Mouse (Mus musculus) T-helper 17 cell (primary cell): ENCODE data around the gene Ryr2.
"Not testable (repeated sequence)": the region's sequence is repeated elsewhere in the genome, so short reads cannot be mapped to it uniquely, and the experiment has no call there.

Source experiments
- in situ Hi-C, 2 experiments: fragments of 300-600 bp; cut with MboI, MseI; formaldehyde crosslinking; loops; 1 replicate in 1 of 2; 2 replicates in 1 of 2; pipeline ENCODE4 v1.15.1; 2025; ENCODE audit warnings: high pct_unique_total_duplicates in 2 of 2

Ryr2 gene

GRCm38 (mm10) chr13:11891115-11891514 lies 215.6 kb downstream of the Ryr2 start:
- in situ Hi-C loops: no loop called here

GRCm38 (mm10) chr13:11884175-11884574 lies 222.6 kb downstream of the Ryr2 start:
- in situ Hi-C loops: no loop called here

- in situ Hi-C loops: no loop called here
These were observed 224.4 kb downstream of the Ryr2 start for GRCm38 (mm10) chr13:11882359-11882758.

GRCm38 (mm10) chr13:11880503-11881227 lies 226.1 kb downstream of the Ryr2 start:
- in situ Hi-C loops: no loop called here

- in situ Hi-C loops: no loop called here
These were observed 227.7 kb downstream of the Ryr2 start for GRCm38 (mm10) chr13:11879037-11879436.

- in situ Hi-C loops: no loop called here
These were observed 231.9 kb downstream of the Ryr2 start for GRCm38 (mm10) chr13:11874852-11875251.

GRCm38 (mm10) chr13:11869971-11870370 lies 236.8 kb downstream of the Ryr2 start:
- in situ Hi-C loops: no loop called here

- in situ Hi-C loops: no loop called here
These were observed 237.3 kb downstream of the Ryr2 start for GRCm38 (mm10) chr13:11869486-11869885.

GRCm38 (mm10) chr13:11868979-11869378 lies 237.8 kb downstream of the Ryr2 start:
- in situ Hi-C loops: no loop called here

GRCm38 (mm10) chr13:11868056-11868455 lies 238.7 kb downstream of the Ryr2 start:
- in situ Hi-C loops: no loop called here

- in situ Hi-C loops: no loop called here
These were observed 241.5 kb downstream of the Ryr2 start for GRCm38 (mm10) chr13:11865261-11865660.

- in situ Hi-C loops: no loop called here
These were observed 255.1 kb downstream of the Ryr2 start for GRCm38 (mm10) chr13:11851691-11852090.

- in situ Hi-C loops: no loop called here
These were observed 262.9 kb downstream of the Ryr2 start for GRCm38 (mm10) chr13:11843889-11844288.

- in situ Hi-C loops: no loop called here
These were observed 268.9 kb downstream of the Ryr2 start for GRCm38 (mm10) chr13:11837870-11838269.

- in situ Hi-C loops: no loop called here
These were observed 269.6 kb downstream of the Ryr2 start for GRCm38 (mm10) chr13:11837152-11837551.

- in situ Hi-C loops: no loop called here
These were observed 270.3 kb downstream of the Ryr2 start for GRCm38 (mm10) chr13:11836304-11837078.

GRCm38 (mm10) chr13:11831210-11831609 lies 275.5 kb downstream of the Ryr2 start:
- in situ Hi-C loops: no loop called here

GRCm38 (mm10) chr13:11825563-11826226 lies 281.1 kb downstream of the Ryr2 start:
- in situ Hi-C loops: no loop called here

- in situ Hi-C loops: no loop called here
These were observed 288.0 kb downstream of the Ryr2 start for GRCm38 (mm10) chr13:11818723-11819122.

- in situ Hi-C loops: not testable (repeated sequence)
These were observed 297.4 kb downstream of the Ryr2 start for GRCm38 (mm10) chr13:11809365-11809764.

GRCm38 (mm10) chr13:11792536-11792935 lies 314.2 kb downstream of the Ryr2 start:
- in situ Hi-C loops: no loop called here

GRCm38 (mm10) chr13:11790536-11790935 lies 316.2 kb downstream of the Ryr2 start:
- in situ Hi-C loops: no loop called here
